Mouse (Mus musculus) MEL (cell line): Measurements from ENCODE around the gene Pex14. TPM values are rescaled to one million over a fixed set of nuclear protein-coding genes. Genes with fewer than 3 reads are reported as not detected.

Experiments used
- DNase-seq: peaks from one replicate; pipeline ENCODE4 v3.0.0; 2011; ENCODE audit warnings: low read depth, low spot score
- H3K27ac ChIP-seq: 2 replicates; pipeline ENCODE4 v1.5.1; 2012; ENCODE audit warnings: low read depth, mild to moderate bottlenecking, control low read depth, low read length, moderate library complexity; ENCODE audit not compliant: control insufficient read depth
- H3K27me3 ChIP-seq, 2 experiments: fragments of 150-350 bp in 1 of 2; sonication (generic) in 1 of 2; 2 replicates each; pipeline ENCODE4 v1.6.1; 2012; ENCODE audit warnings: low read length in 2 of 2, mild to moderate bottlenecking in 2 of 2, improper control_type of control experiment in 1 of 2, moderate library complexity in 1 of 2; ENCODE audit not compliant: insufficient read depth in 2 of 2, control insufficient read depth in 1 of 2
- H3K36me3 ChIP-seq, 2 experiments: 2 replicates each; pipeline ENCODE4 v1.6.1; 2012 to 2014; ENCODE audit warnings: low read length in 2 of 2, improper control_type of control experiment in 1 of 2, inconsistent platforms in 1 of 2, mild to moderate bottlenecking in 1 of 2; ENCODE audit not compliant: insufficient read depth in 2 of 2, control insufficient read depth in 1 of 2
- H3K4me1 ChIP-seq, 2 experiments: fragments of 150-350 bp in 1 of 2; sonication (generic) in 1 of 2; 2 replicates each; pipeline ENCODE4 v1.6.1; 2012; ENCODE audit warnings: low read length in 2 of 2, improper control_type of control experiment in 1 of 2, mild to moderate bottlenecking in 1 of 2; ENCODE audit not compliant: insufficient read depth in 2 of 2, control insufficient read depth in 1 of 2
- H3K4me3 ChIP-seq, 2 experiments: fragments of 150-350 bp in 1 of 2; sonication (generic) in 1 of 2; 2 replicates each; pipeline ENCODE4 v1.5.1; 2012; ENCODE audit warnings: low read depth in 2 of 2, low read length in 2 of 2, mild to moderate bottlenecking in 2 of 2, moderate library complexity in 2 of 2, control low read depth in 1 of 2, improper control_type of control experiment in 1 of 2; ENCODE audit not compliant: control insufficient read depth in 1 of 2, insufficient read depth in 1 of 2
- H3K79me2 ChIP-seq: 2 replicates; pipeline ENCODE4 v1.6.1; 2012; ENCODE audit warnings: mild to moderate bottlenecking, low read length, moderate library complexity; ENCODE audit not compliant: control insufficient read depth, poor library complexity, insufficient read depth
- H3K9ac ChIP-seq: 2 replicates; pipeline ENCODE4 v1.6.1; 2012; ENCODE audit warnings: low read depth, mild to moderate bottlenecking, control low read depth, low read length, moderate library complexity; ENCODE audit not compliant: control insufficient read depth, poor library complexity, severe bottlenecking
- H3K9me3 ChIP-seq: fragments of 150-350 bp; sonication (generic); replicated peaks from 2 replicates; pipeline ENCODE4 v1.6.1; 2012; ENCODE audit warnings: mild to moderate bottlenecking, low read length, improper control_type of control experiment, moderate library complexity; ENCODE audit not compliant: insufficient read depth
- CHD2 ChIP-seq: IDR thresholded peaks from 2 replicates; pipeline ENCODE4 v1.6.1; 2011; ENCODE audit warnings: low read length, improper control_type of control experiment
- CTCF ChIP-seq, 3 experiments: IDR thresholded peaks in 2 of 3; conservative IDR thresholded peaks in 1 of 3; 2 replicates each; pipeline ENCODE4 v1.5.1; 2011 to 2012; ENCODE audit warnings: low read length in 3 of 3, low read depth in 2 of 3, mild to moderate bottlenecking in 2 of 3, improper control_type of control experiment in 1 of 3, inconsistent platforms in 1 of 3, mixed read lengths in 1 of 3, moderate library complexity in 1 of 3; ENCODE audit not compliant: control insufficient read depth in 1 of 3, insufficient read depth in 1 of 3, poor library complexity in 1 of 3, severe bottlenecking in 1 of 3
- E2F4 ChIP-seq: IDR thresholded peaks from 2 replicates; pipeline ENCODE4 v1.6.1; 2011; ENCODE audit warnings: low read depth, low read length, improper control_type of control experiment, borderline replicate concordance
- ELF1 ChIP-seq: IDR thresholded peaks from 2 replicates; pipeline ENCODE4 v1.6.1; 2014; ENCODE audit warnings: low read depth, mild to moderate bottlenecking, inconsistent platforms, low read length, improper control_type of control experiment, moderate library complexity
- GABPA ChIP-seq: IDR thresholded peaks from 2 replicates; pipeline ENCODE4 v1.6.1; 2012; ENCODE audit warnings: low read depth, mild to moderate bottlenecking, inconsistent platforms, low read length, improper control_type of control experiment, moderate library complexity
- GATA1 ChIP-seq: IDR thresholded peaks from 2 replicates; pipeline ENCODE4 v1.6.1; 2011; ENCODE audit warnings: low read depth, low read length, improper control_type of control experiment
- KAT2A ChIP-seq: conservative IDR thresholded peaks from 2 replicates; pipeline ENCODE4 v1.6.1; 2012; ENCODE audit warnings: low read depth, low read length, improper control_type of control experiment, inconsistent platforms
- MEF2A ChIP-seq: IDR thresholded peaks from 2 replicates; pipeline ENCODE4 v1.6.1; 2014; ENCODE audit warnings: low read depth, mild to moderate bottlenecking, inconsistent platforms, low read length, improper control_type of control experiment; ENCODE audit not compliant: poor library complexity, insufficient replicate concordance, severe bottlenecking; ENCODE audit errors: extremely low read depth
- NELFE ChIP-seq: IDR thresholded peaks from 2 replicates; pipeline ENCODE4 v1.6.1; 2011; ENCODE audit warnings: low read depth, low read length, improper control_type of control experiment
- NRF1 ChIP-seq: IDR thresholded peaks from 2 replicates; pipeline ENCODE4 v1.6.1; 2014; ENCODE audit warnings: low read depth, mild to moderate bottlenecking, inconsistent platforms, low read length, improper control_type of control experiment, moderate library complexity; ENCODE audit not compliant: poor library complexity, insufficient read depth, severe bottlenecking
- POLR2AphosphoS2 ChIP-seq: IDR thresholded peaks from 2 replicates; pipeline ENCODE4 v1.6.1; 2011; ENCODE audit warnings: low read length, improper control_type of control experiment
- POLR2AphosphoS5 ChIP-seq: IDR thresholded peaks from 2 replicates; pipeline ENCODE4 v1.6.1; 2012; ENCODE audit warnings: low read depth, borderline replicate concordance, mild to moderate bottlenecking, inconsistent platforms, low read length, moderate library complexity, mixed read lengths
- RAD21 ChIP-seq: IDR thresholded peaks from 2 replicates; pipeline ENCODE4 v1.6.1; 2011; ENCODE audit warnings: mild to moderate bottlenecking, low read depth, low read length, improper control_type of control experiment
- TAL1 ChIP-seq: IDR thresholded peaks from 2 replicates; pipeline ENCODE4 v1.6.1; 2012; ENCODE audit warnings: mild to moderate bottlenecking, inconsistent platforms, low read length, moderate library complexity, mixed read lengths
- TBP ChIP-seq: IDR thresholded peaks from 2 replicates; pipeline ENCODE4 v1.8.0; 2011; ENCODE audit warnings: low read depth, low read length, improper control_type of control experiment
- UBTF ChIP-seq: IDR thresholded peaks from 2 replicates; pipeline ENCODE4 v1.6.1; 2012; ENCODE audit warnings: low read depth, mild to moderate bottlenecking, inconsistent platforms, low read length, improper control_type of control experiment, moderate library complexity, borderline replicate concordance; ENCODE audit not compliant: insufficient read depth
- USF1 ChIP-seq: IDR thresholded peaks from 2 replicates; pipeline ENCODE4 v1.6.1; 2014; ENCODE audit warnings: low read depth, mild to moderate bottlenecking, inconsistent platforms, low read length, improper control_type of control experiment, moderate library complexity
- ZKSCAN1 ChIP-seq: IDR thresholded peaks from 2 replicates; pipeline ENCODE4 v1.6.1; 2012; ENCODE audit warnings: low read depth, mild to moderate bottlenecking, inconsistent platforms, low read length, improper control_type of control experiment, moderate library complexity
- ZMIZ1 ChIP-seq: IDR thresholded peaks from 2 replicates; pipeline ENCODE4 v1.6.1; 2012; ENCODE audit warnings: low read depth, mild to moderate bottlenecking, inconsistent platforms, low read length, improper control_type of control experiment, moderate library complexity
- ZNF384 ChIP-seq: IDR thresholded peaks from 2 replicates; pipeline ENCODE4 v1.6.1; 2012; ENCODE audit warnings: low read depth, mild to moderate bottlenecking, inconsistent platforms, low read length, improper control_type of control experiment
- polyA plus RNA-seq, 2 experiments: library from polyadenylated mRNA; stranded (reverse) in 1 of 2; unstranded in 1 of 2; fragments of >175 nt in 1 of 2; fragments of >200 nt in 1 of 2; gene quantifications; 2 replicates each; pipeline versions ENCODE4 v1.2.1 to v1.2.4; 2012; ENCODE audit warnings: low replicate concordance in 2 of 2, low read depth in 1 of 2; ENCODE audit not compliant: insufficient read length in 2 of 2, insufficient read depth in 1 of 2, missing spikeins in 1 of 2
- total RNA-seq: library from RNA; depleted of rRNA; stranded (reverse); fragments of 300-350 nt; gene quantifications from 2 replicates; pipeline ENCODE4 v1.2.3, GENCODE M21; 2012

The Pex14 gene
- total and polyA plus RNA-seq, 3 experiments: 38.3 to 49.2 TPM; not detected in 1

GRCm38 (mm10) chr4:148930721-148931229 lies 168.9 kb downstream of the Pex14 start:
- Histone ChIP-seq H3K9ac (no peak overlapping the region), H3K4me3 (no peak overlapping the region), H3K27ac (no peak overlapping the region), H3K9me3 (no peaks in the 10 kb centered on the region), H3K79me2 (no peaks in the 10 kb centered on the region), H3K27me3 (no peaks in the 10 kb centered on the region), H3K36me3 (no peaks in the 10 kb centered on the region), H3K4me1 (no peaks in the 10 kb centered on the region)
- no peak for DNase-seq
- no peak for TF ChIP-seq ZMIZ1
- no peak for TF ChIP-seq CHD2
- TF ChIP-seq USF1: no peak
- TF ChIP-seq TAL1: no peak
- TF ChIP-seq MEF2A: no peak
- no peak for TF ChIP-seq ZNF384
- TF ChIP-seq UBTF: no peak
- TF ChIP-seq NELFE: no peak
- no peak for TF ChIP-seq ELF1
- TF ChIP-seq CTCF (IDR thresholded peaks at IDR 0.05 in 2 of 3, conservative IDR thresholded peaks at IDR 0.05 in 1 of 3; ENCODE audit: control insufficient read depth in 1 of 3, insufficient read depth in 1 of 3, low read depth in 2 of 3, low read length in 3 of 3, poor library complexity in 1 of 3, severe bottlenecking in 1 of 3): no peak
- no peak for TF ChIP-seq TBP
- no peak for TF ChIP-seq GATA1
- TF ChIP-seq KAT2A: no peak
- TF ChIP-seq NRF1: no peak
- TF ChIP-seq ZKSCAN1: no peak
- no peak for TF ChIP-seq RAD21

- no peaks in the 10 kb centered on the region for H3K27me3 ChIP-seq
- H3K9ac ChIP-seq: no peak overlapping the region
- TF ChIP-seq E2F4 (no peak), TBP (no peak), POLR2AphosphoS5 (no peak), NRF1 (no peak), USF1 (no peak), GABPA (no peak), TAL1 (no peak), POLR2AphosphoS2 (no peak), ELF1 (no peak), MEF2A (no peak)
- TF ChIP-seq, all 39 proteins: peak for 0
Measured at GRCm38 (mm10) chr4:148928876-148929275, 170.8 kb downstream of the Pex14 start.

More at GRCm38 (mm10) chr4:148928876-148929275, 170.8 kb downstream of the Pex14 start:
- H3K4me1 ChIP-seq: no peaks in the 10 kb centered on the region
- no peaks in the 10 kb centered on the region for H3K9me3 ChIP-seq
- no peak overlapping the region for H3K4me3 ChIP-seq
- DNase-seq: no peak
- no peak overlapping the region for H3K27ac ChIP-seq
- no peaks in the 10 kb centered on the region for H3K36me3 ChIP-seq
- H3K79me2 ChIP-seq: no peaks in the 10 kb centered on the region
